Mouse (Mus musculus) intestine, embryonic 16.5 days (tissue): ENCODE measurements around the gene Spn. TPM values are rescaled to one million over a fixed set of nuclear protein-coding genes. Genes with fewer than 3 reads are reported as not detected.
"Not testable (repeated sequence)": the region's sequence is repeated elsewhere in the genome, so short reads cannot be mapped to it uniquely, and the experiment has no call there.

Source experiments
- ATAC-seq: fragments of 200-750 bp; cut with Nextera tagmentation; 2 replicates; pipeline ENCODE4 v1.8.0; 2017; ENCODE audit warnings: moderate TSS enrichment, moderate library complexity
- H3K27ac ChIP-seq: fragments of 300-500 bp; sonication (generic); 2 replicates; pipeline ENCODE4 v1.5.1; 2014; ENCODE audit warnings: mild to moderate bottlenecking, low read length
- H3K27me3 ChIP-seq: fragments of 300-500 bp; sonication (generic); replicated peaks from 2 replicates; pipeline ENCODE4 v1.6.1; 2014; ENCODE audit warnings: low read length, control low read depth, mixed read lengths; ENCODE audit not compliant: control insufficient read depth, insufficient read depth
- H3K36me3 ChIP-seq: fragments of 300-500 bp; sonication (generic); 2 replicates; pipeline ENCODE4 v1.6.1; 2014; ENCODE audit warnings: low read length, control low read depth; ENCODE audit not compliant: control insufficient read depth, insufficient read depth
- H3K4me1 ChIP-seq: fragments of 300-500 bp; sonication (generic); 2 replicates; pipeline ENCODE4 v1.6.1; 2014; ENCODE audit warnings: low read length, control low read depth, mixed read lengths; ENCODE audit not compliant: control insufficient read depth, insufficient read depth
- H3K4me2 ChIP-seq: fragments of 300-500 bp; sonication (generic); 2 replicates; pipeline ENCODE4 v1.6.1; 2014; ENCODE audit warnings: low read depth, low read length, control low read depth
- H3K4me3 ChIP-seq: fragments of 300-500 bp; sonication (generic); 2 replicates; pipeline ENCODE4 v1.5.1; 2014; ENCODE audit warnings: mild to moderate bottlenecking, low read length
- H3K9ac ChIP-seq: fragments of 300-500 bp; sonication (generic); 2 replicates; pipeline ENCODE4 v1.6.1; 2014; ENCODE audit warnings: low read depth, low read length
- H3K9me3 ChIP-seq: fragments of 300-500 bp; sonication (generic); 2 replicates; pipeline ENCODE4 v1.6.1; 2016; ENCODE audit warnings: low read length, control low read depth; ENCODE audit not compliant: control insufficient read depth
- WGBS: fragments of 180-500 bp; shearing (Covaris S2); extraction: QIAGEN DNeasy Blood & Tissue Kit; methylation state at CpG from one replicate; pipeline ENCODE4 v1.1.7; 2014; 5-methylcytosine and 5-hydroxymethylcytosine counted together
- polyA plus RNA-seq: library from polyadenylated mRNA; unstranded; fragments of >200 nt; fragmentation: Nextera tagmentation; extraction: Ambion mirVana; gene quantifications from 2 replicates; pipeline ENCODE4 v1.2.1, GENCODE M21; 2015

Gene Spn
- polyA plus RNA-seq, 1 experiment from 2014 or later, result 0.26 TPM

DNA sequence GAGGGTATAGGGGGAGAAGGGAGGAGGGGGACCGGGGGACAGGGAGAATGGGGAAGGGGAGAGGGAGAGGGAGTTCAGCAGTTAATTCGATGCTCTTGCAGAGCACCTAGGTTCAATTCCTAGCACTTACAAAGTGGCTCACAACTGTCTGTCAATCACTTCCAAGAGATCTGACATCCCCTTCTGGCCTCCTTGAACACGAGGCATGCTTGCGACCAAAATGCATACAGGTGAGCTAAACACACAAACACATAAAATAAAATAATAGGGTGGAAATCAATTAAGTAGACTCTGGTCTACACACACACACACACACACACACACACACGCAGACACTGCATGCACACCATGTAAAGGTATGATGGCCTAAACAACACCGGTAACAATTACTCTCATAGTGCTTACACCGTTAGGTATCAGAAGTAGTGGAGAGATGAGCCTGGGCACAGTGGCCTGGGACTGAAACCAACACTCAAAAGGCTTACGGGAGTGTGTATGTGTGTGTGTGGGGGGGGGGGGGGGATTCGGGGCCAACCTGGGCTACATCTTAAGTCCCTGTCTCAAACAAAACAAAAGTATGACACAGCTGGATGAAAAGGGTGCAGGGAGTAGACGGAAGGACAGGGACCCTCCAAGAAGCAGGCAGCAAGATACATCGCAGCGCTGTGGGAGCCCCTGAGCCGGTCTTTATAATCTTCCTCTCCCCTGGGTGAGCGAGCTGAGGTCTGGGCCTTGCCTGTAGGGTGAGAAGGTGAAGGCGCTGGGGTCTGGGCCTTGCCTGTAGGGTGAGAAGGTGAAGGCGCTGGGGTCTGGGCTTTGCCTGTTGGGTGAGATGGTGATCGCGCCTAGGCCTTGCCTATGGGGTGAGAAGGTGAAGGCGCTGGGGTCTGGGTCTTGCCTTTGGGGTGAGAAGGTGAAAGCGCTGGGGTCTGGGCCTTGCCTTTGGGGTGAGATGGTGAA, 47.2 kb downstream of the Spn start:
- Histone ChIP-seq H3K27me3 (no peaks in the 10 kb centered on the region), H3K4me3 (no peak overlapping the region), H3K27ac (0 out of 2 replicates have a peak overlapping the region, but pooled peaks have one; percentile 28), H3K9ac (no peak overlapping the region), H3K36me3 (no peaks in the 10 kb centered on the region), H3K9me3 (no peaks in the 10 kb centered on the region), H3K4me2 (peak overlapping the region; percentile 40; the same call in 1 of the 2 replicates), H3K4me1 (peaks cover 16% of the 10 kb centered on the region)
- ATAC-seq, result no peak
- 81% methylated on average over 20 of the region's 20 CpGs for WGBS

- no peaks in the 10 kb centered on the region for H3K9me3 ChIP-seq
- no peaks in the 10 kb centered on the region for H3K27me3 ChIP-seq
- 19% methylated on average over 27 of the region's 27 CpGs for WGBS
- ATAC-seq, result no peak
- H3K9ac ChIP-seq, result peak overlapping the region; percentile 49
- peak overlapping the region; percentile 48; the same call in 1 of the 2 replicates for H3K27ac ChIP-seq
- H3K4me2 ChIP-seq, result peak overlapping the region; percentile 45
- no peaks in the 10 kb centered on the region for H3K36me3 ChIP-seq
- peaks cover 16% of the 10 kb centered on the region for H3K4me1 ChIP-seq
- peak overlapping the region; percentile 26 for H3K4me3 ChIP-seq
Observed at GRCm38 (mm10) chr7:127088901-127089845, 48.5 kb downstream of the Spn start.

DNA sequence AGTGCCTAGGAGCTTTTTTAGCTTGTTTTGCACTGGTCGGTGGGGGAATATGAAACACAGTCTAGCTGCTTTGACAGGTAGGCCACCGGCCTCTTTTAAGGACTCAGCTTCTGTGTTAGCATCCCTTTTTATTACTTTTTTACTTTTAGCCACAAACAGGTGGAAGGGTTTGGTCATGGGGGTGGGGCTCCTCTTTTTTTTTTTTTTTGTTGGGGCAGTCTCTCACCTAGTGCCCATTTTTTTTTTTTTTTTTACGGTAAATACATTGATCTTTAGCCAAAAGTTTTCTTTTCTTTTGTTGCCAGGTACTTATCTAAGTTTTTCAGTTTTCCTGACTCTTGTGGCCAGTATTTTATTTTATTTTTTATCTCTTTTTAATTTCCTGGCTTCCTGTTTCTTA, 49.5 kb downstream of the Spn start:
- no peak for ATAC-seq
- H3K4me3 ChIP-seq, result no peak overlapping the region
- peaks cover 16% of the 10 kb centered on the region for H3K4me1 ChIP-seq
- no peaks in the 10 kb centered on the region for H3K27me3 ChIP-seq
- no peak overlapping the region for H3K9ac ChIP-seq
- H3K27ac ChIP-seq, result no peak overlapping the region
- no peak overlapping the region for H3K4me2 ChIP-seq
- H3K9me3 ChIP-seq, result no peaks in the 10 kb centered on the region
- WGBS, result 86% methylated on average over 3 of the region's 3 CpGs
- no peaks in the 10 kb centered on the region for H3K36me3 ChIP-seq

DNA sequence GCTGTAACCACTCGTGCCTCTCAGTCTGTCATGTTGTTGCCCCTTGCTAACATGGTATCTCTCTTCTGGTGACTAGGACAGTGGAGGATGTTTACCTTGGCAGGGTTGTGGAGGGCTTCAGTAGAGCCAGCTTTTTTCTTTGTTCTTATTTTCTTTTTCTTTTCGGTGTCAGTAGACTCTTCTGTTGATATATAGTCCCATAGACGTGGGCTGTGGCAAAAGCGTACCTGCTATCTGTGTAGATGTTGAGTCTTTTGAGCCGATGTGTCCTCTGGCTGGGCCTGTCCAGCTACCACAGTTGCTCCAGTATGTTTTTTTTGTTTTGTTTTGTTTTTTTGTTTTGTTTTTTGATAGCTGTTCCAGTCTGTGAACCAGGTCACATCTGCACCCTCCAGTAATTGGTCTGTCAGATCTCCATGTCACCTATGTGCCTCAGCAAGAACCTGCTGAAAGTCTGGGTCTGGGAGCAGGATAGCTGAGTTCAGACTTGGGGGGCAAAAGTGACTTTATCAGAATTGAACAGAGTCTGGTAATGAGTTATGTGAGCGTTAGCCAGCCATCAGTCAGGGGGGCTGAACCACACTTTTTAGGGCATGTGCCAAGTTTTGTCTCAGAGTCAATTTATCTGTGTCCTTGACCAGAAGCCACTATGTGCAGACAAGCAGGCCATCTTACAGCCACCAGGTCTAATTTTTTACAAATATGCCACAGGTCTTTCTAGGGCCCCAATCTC, 50.2 kb downstream of the Spn start, which contains the start of gene Zg16:
Gene Zg16 (minus strand): TSS at position 51 of the 733 bp plus-strand sequence.
- not testable (repeated sequence) for ATAC-seq, H3K36me3 ChIP-seq, H3K27me3 ChIP-seq, H3K9me3 ChIP-seq, H3K9ac ChIP-seq, H3K27ac ChIP-seq, H3K4me2 ChIP-seq, H3K4me3 ChIP-seq
- 81% methylated on average over 6 of the region's 6 CpGs for WGBS
- H3K4me1 ChIP-seq, result peaks cover 16% of the 10 kb centered on the region

GRCm38 (mm10) chr7:127085751-127086150, 51.9 kb downstream of the Spn start:
- not testable (repeated sequence) for ATAC-seq, H3K9ac ChIP-seq, H3K36me3 ChIP-seq, H3K27me3 ChIP-seq, H3K4me2 ChIP-seq, H3K27ac ChIP-seq, H3K4me3 ChIP-seq, H3K9me3 ChIP-seq
- WGBS, result 51% methylated on average over 6 of the region's 6 CpGs
- H3K4me1 ChIP-seq, result peaks cover 10% of the 10 kb centered on the region

- Histone ChIP-seq H3K4me2 (no peak overlapping the region), H3K36me3 (no peaks in the 10 kb centered on the region), H3K9ac (no peak overlapping the region), H3K27me3 (no peaks in the 10 kb centered on the region), H3K9me3 (no peaks in the 10 kb centered on the region), H3K4me3 (no peak overlapping the region), H3K27ac (no peak overlapping the region), H3K4me1 (peaks cover 9% of the 10 kb centered on the region)
- 76% methylated on average over 2 of the region's 2 CpGs for WGBS
- ATAC-seq, result no peak
Observed at GRCm38 (mm10) chr7:127084794-127085193, 52.8 kb downstream of the Spn start.

DNA sequence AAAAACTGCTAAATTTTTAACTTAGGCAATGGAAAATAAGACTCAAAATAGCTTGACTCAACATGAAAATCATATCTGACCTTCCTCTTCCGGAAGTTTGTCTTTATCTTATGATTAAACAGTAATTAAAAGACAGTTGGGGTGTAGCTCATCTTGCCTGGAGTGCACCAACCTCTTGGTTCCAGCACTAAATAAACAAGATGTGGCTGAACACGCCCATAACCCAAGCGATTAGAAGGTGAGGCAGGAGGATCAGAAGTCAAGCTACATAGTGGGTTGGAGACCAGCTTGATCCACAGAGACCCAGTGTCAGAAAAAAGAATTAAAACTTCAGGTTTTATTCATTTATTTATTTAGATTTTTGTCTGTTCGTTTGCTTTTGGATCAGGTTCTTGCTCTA, 53.9 kb downstream of the Spn start:
- peaks cover under 1% of the 10 kb centered on the region for H3K4me1 ChIP-seq
- H3K4me3 ChIP-seq, result no peak overlapping the region
- no peak overlapping the region for H3K4me2 ChIP-seq
- no peak for ATAC-seq
- H3K36me3 ChIP-seq, result no peaks in the 10 kb centered on the region
- WGBS, result 70% methylated on average over 4 of the region's 4 CpGs
- no peaks in the 10 kb centered on the region for H3K27me3 ChIP-seq
- no peak overlapping the region for H3K9ac ChIP-seq
- H3K27ac ChIP-seq, result no peak overlapping the region
- H3K9me3 ChIP-seq, result no peaks in the 10 kb centered on the region

DNA sequence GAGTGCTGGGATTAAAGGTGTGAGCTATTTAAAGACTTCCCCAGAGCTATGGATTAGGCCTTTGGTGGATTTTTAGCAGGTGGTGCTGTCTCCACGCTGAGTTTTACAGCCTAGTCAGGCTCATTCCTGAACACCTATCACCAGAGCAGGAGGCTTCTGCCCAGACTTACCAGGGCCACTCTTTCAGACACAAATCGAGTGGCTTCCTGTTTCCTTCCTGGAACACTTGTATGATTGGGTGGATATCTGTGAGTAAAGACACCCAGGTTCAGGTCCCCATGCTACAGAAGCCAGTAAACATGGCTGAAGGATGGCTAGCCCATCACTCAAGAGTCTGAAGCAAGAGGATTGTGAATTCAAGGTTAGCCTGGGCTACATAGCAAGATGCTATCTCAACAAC, 54.6 kb downstream of the Spn start:
- no peaks in the 10 kb centered on the region for H3K27me3 ChIP-seq
- no peak overlapping the region for H3K27ac ChIP-seq
- no peak for ATAC-seq
- no peak overlapping the region for H3K4me3 ChIP-seq
- H3K4me2 ChIP-seq, result no peak overlapping the region
- no peaks in the 10 kb centered on the region for H3K4me1 ChIP-seq
- H3K9ac ChIP-seq, result no peak overlapping the region
- H3K36me3 ChIP-seq, result no peaks in the 10 kb centered on the region
- no peaks in the 10 kb centered on the region for H3K9me3 ChIP-seq
- 46% methylated on average over 2 of the region's 2 CpGs for WGBS
